Mouse (Mus musculus) G1E (cell line): ENCODE data around the gene Sqstm1.

ENCODE experiments used
- CTCF ChIP-seq: IDR thresholded peaks from 2 replicates; pipeline ENCODE4 v1.5.1; 2012; ENCODE audit warnings: low read depth, low read length, inconsistent platforms, mixed read lengths
- GATA1 ChIP-seq: IDR thresholded peaks from 2 replicates; pipeline ENCODE4 v1.6.1; 2012; ENCODE audit warnings: borderline replicate concordance, low read length, inconsistent platforms, mixed read lengths

DNA sequence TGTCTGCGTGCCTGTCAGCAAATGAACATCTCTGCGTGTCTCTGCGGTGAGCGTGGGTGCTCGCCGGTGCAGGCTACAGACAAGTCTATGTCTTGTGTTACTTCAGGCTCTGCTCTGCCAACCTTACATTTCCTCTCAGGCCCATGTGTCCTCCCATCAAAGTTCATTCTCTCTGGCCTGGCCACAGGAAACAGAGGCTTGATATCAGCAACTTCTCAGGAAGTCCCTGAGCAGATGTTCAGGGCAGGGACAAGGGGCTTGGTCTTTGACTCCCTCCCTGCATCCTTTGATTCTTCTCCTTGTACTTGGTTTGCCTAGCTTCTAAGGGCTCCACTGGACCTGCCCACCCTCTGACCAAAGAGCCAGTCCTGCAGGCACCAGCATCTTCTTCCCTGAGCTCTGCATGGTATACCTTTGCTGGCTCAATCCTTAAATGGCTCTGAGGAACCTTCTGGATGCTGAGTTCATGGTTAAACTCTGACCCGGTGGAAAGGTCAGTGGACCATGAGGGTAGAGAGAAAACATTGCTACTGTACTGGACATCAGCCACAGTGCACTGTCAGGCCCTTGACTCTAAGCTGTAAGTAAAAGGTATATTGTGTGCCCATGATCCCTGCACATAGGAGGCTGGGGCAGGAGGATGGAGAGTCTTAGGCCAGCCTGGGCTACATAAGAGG is 29.7 kb upstream of the Sqstm1 start:
- TF ChIP-seq CTCF (no peak), GATA1 (no peak)
